Mouse (Mus musculus): ENCODE measurements around the gene Cep295nl.

Gene Cep295nl

DNA sequence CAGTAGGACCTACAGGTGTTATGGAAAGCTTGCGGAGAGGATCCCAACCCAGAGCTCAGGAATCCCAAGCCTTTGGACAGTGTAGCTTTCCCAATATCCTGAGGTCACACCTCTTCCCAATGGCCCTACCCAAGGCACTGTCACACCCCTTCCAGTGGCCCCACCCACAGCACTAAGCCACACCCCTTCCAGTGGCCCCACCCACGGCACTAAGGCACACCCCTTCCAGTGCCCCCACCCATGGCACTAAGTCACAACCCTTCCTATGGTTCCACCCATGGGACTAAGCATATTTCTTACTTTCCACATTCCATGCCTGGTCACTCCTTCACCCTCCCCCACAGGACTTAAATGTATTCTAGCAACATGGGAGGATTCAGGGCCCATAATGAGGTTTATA, 43.5 kb downstream of the Cep295nl start:
- POLR2A ChIA-PET, result interaction anchor here (0.6 to 3.7 kb wide), 6 partner anchors 9 to 479 kb away, joined by 3 to 34 read pairs (median 6); partner anchors contain the start of gene Usp36 (in 3 of the 4)

DNA sequence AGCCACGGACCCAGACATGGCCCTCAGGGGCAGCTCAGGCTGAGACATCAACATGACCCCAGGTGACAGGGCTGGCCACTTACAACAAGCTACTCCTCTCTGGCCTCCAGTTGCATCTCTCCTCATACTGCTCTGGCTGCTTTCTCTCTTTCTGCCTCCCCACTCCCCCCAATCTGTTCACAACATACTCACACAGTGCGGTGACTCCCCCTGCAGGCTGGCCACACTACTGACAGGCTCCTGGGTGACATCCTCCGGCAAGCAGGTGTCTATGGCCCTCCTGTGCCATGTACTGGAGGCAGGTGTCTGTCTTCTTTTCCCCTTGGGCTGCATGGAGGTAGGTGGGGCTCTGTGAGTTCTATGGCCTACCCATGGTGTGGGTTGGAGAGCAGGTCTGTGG, 44.3 kb downstream of the Cep295nl start:
- CTCF ChIA-PET, result interaction anchor here in 1 of 4 experiments (0.6 kb wide), 1 partner anchor 428 kb away, joined by 6 read pairs; no protein-coding TSS in a partner anchor
- POLR2A ChIA-PET, result interaction anchor here in 3 of 4 experiments (1.4 to 3.7 kb wide), 3 partner anchors 8 kb away, joined by 6 to 34 read pairs (median 7); partner anchors contain the start of gene Usp36 (in 3 of the 3)

More for the DNA sequence above, 43.5 kb downstream of the Cep295nl start:
- CTCF ChIA-PET, result interaction anchor here in 2 of 4 experiments (0.5 to 0.7 kb wide), 2 partner anchors 46 to 109 kb away, joined by 3 read pairs; no protein-coding TSS in a partner anchor

DNA sequence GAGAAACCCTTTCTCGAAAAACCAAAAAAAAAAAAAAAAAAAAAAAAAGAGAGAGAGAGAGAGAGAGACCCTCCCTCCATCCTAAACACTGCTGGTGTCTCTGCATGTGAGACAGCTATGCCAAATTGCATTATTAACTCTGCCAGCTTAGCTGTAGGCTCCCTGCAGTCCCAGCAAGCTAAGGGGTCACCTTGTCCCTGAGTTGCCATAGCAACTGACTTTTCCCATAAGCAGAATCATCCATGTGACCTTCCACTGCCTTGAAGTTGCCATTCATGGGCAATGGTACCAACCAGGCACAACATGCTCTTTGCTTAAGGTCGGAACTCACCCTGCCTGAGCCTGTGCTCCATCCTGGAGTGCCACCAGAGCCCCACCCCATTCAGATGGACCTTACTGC, 47.3 kb downstream of the Cep295nl start:
- POLR2A ChIA-PET, result interaction anchor here in 2 of 4 experiments (0.6 kb wide), 2 partner anchors 73 to 436 kb away, joined by 3 to 7 read pairs; no protein-coding TSS in a partner anchor
- CTCF ChIA-PET, result no interaction called here

DNA sequence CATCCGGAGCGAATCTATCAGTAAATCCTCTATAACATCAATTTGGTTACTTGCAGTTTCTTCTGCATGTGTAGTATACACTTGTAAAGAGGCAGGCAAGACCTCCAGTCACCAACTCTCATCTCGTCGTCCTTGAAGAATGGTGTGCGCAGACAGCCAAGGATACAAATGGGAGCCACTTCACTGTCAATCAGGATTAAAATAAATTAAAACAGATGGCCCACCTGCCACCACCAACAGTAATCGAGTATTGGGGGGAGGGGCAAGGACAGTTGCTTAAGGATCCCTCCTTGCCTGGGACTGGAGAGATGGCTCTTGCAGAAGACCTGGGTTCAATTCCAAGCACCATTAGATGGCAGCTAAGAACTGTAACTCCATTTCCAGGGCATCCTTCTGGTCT, 49.6 kb downstream of the Cep295nl start:
- ChIA-PET POLR2A (interaction anchor here in 2 of 4 experiments (0.6 to 1.1 kb wide), 2 partner anchors 10 to 108 kb away, joined by 3 read pairs; no protein-coding TSS in a partner anchor), CTCF (no interaction called here)

DNA sequence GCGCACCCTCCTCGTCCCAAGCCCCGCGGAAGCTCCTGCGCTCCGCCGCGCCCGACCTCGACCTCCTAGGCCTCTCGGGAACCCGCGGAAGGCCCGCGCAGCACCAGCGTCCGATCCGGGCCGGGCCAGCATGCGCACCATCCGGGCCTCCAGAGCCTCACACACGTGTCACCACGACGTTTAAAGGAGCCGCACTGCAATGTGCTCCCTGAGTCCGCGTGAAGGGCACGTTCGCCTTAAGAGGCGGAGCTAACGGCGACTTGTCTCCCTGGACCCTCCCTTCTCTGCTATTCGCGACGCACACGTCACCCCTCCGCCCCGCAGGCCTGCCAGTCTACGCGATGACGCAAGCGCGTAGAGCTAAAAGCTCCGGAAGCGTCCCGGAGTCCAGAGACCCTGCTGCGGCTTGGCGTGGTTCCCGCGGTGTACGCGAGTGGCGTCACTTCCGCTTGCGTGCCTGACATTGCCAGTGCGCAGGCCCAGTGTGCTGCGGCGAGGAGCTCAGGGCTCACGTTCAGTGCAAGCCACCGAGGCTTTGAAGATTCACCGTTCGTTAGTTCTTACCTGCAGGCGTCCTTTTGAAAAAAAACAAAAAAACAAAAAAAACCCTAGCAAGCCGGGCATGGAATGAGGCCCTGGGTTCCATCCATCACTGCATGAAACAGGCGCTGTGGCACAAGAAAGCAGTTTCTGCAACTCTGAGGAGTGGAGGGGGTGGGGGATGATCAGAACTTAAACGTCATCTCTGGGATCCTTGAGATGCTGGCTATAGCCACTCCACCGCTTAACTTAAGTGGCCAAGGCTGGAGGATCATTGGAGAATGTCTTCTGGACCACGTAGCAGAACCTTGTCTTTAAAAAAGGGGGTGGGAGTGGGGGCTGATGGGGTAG, 52.1 kb downstream of the Cep295nl start, which contains the start of gene Usp36:
TSS of gene Usp36 (minus strand) at position 246 of the 891 bp plus-strand sequence.
- ChIA-PET CTCF (interaction anchor here (0.5 to 2.1 kb wide), 14 partner anchors 11 to 1950 kb away, joined by 3 to 6 read pairs (median 4); partner anchors contain the start of gene Cyth1 (in 1 of the 4)), POLR2A (interaction anchor here (0.5 to 2.5 kb wide), 88 partner anchors 8 to 1350 kb away, joined by 3 to 36 read pairs (median 4); partner anchors contain the start of genes Cant1 (in 3 of the 4), Cyth1 (in 3 of the 4), Birc5 (in 2 of the 4) and Tnrc6c (in 2 of the 4))

DNA sequence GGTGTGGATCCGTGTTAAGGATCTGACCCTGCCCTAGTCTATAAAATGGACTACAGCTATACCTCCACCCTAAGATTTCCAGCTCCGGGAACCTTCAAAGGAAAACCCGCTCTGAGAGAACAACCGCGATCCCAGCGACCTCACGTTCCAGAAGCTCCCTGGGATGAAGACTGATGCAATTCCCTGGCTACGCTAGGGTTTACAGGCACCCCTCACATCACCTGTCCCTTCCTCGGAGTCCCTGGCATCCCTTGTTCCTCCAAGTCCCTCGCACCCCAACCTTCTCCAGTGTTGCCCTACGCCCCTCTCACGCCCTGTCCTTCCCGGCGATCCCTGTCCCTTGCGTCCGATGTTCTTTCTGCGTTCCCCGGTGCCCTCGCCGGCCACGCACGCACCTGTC, 52.7 kb downstream of the Cep295nl start:
- CTCF ChIA-PET, result interaction anchor here in 3 of 4 experiments (0.5 to 2.1 kb wide), 8 partner anchors 10 to 652 kb away, joined by 3 to 6 read pairs (median 4); partner anchors contain the start of gene Cyth1 (in 1 of the 3)
- POLR2A ChIA-PET, result interaction anchor here in 3 of 4 experiments (0.7 to 2.5 kb wide), 52 partner anchors 9 to 1349 kb away, joined by 3 to 36 read pairs (median 5); partner anchors contain the start of genes Cyth1 (in 2 of the 3), Tnrc6c (in 2 of the 3), Birc5 (in 1 of the 3) and Cant1 (in 1 of the 3)

DNA sequence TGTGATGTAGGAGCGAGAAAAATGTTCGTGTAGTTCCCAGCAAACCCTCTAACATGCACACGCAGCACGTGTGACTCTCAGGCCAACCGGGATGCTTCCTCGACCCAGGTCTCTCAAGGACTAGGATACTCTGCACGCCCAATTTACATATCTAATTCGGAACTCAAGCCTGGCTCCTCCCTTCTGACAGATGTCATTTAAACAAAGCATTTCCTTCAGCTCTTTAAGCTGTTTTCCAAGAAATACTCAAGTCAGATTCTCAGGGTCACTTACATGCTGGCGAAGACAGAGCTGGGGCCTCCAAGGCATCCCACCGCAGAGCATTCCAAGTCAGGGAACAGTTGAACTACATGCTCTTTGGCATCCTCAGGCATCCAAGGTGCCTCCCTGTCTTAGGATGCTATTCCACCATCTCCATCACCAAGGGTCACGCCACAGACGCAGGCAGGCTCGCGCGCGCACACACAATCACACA, 53.2 kb downstream of the Cep295nl start:
- ChIA-PET CTCF (interaction anchor here in 3 of 4 experiments (0.6 to 2.1 kb wide), 4 partner anchors 10 to 653 kb away, joined by 3 to 6 read pairs (median 4); no protein-coding TSS in a partner anchor), POLR2A (interaction anchor here in 3 of 4 experiments (0.6 to 2.5 kb wide), 27 partner anchors 9 to 1349 kb away, joined by 3 to 36 read pairs (median 6); partner anchors contain the start of genes Cant1 (in 1 of the 3), Cep295nl (in 1 of the 3), Cyth1 (in 1 of the 3) and Tnrc6c (in 1 of the 3))

DNA sequence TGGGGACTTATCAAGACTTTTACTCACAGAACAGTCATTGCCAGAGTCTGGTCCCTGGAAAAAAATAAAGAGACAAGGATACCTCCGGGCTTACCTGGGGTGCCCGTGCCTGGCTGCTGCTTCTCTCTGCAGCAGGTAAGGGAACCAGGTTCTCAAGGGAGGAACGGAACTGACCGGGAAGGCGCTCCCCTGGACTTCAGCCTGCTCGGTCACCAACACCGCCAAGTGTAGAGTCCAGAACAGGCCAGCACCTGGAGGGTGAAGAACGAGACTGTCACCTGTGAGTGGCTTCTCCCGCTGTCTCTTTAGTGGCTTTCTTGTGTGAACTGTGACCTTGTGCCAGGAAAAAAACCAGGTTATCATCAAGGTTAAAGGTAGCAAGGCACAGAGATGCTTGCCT, 54.7 kb downstream of the Cep295nl start:
- ChIA-PET POLR2A (interaction anchor here in 2 of 4 experiments (0.6 to 3.5 kb wide), 4 partner anchors 11 to 409 kb away, joined by 3 to 18 read pairs (median 3); no protein-coding TSS in a partner anchor), CTCF (interaction anchor here in 1 of 4 experiments (0.6 kb wide), 1 partner anchor 122 kb away, joined by 5 read pairs; no protein-coding TSS in a partner anchor)

DNA sequence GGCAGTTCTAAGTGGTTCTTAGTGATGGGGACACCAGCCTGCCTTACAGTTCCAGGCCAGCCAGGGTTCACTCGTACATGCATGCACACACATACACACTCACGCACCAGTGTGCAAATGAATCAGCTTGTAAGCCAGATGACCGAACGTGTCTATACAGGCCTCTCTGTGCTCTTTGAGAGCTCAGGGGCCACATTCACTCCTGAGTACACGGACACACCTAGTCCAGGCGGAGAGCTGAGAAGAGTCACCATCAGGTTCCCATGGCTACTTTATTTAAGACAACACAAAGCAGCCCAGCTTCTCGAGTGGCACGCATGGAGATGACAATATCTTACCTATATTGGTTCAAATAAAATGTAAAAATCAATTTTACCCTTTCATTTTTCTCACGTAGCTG, 55.9 kb downstream of the Cep295nl start:
- POLR2A ChIA-PET, result interaction anchor here in 3 of 4 experiments (0.5 to 3.5 kb wide), 6 partner anchors 10 to 435 kb away, joined by 3 to 18 read pairs (median 4); partner anchors contain the start of gene Cyth1 (in 1 of the 3)
- CTCF ChIA-PET, result no interaction called here

DNA sequence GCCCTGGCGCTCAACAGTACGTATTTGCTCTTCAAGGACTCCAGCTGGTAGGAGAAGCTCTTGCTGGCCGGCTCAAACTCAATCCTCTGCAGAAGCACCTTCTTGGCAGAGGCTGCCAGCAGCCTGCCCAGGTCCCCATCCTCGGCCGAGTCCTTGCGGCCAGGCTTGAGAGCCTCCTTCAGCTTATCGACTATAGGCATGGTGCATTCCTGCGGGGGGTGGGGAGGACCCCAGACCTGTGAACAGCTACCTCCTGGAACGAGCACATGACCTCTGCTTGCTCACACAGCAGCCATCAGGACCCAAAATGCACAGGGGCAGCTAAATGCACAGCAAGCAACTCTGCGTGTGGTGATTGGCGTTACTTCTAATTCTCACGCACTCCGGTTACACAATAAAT, 56.5 kb downstream of the Cep295nl start:
- ChIA-PET POLR2A (interaction anchor here in 3 of 4 experiments (0.5 to 3.5 kb wide), 4 partner anchors 9 to 273 kb away, joined by 3 to 18 read pairs (median 6); partner anchors contain the start of gene Cyth1 (in 1 of the 3)), CTCF (no interaction called here)
